Mouse (Mus musculus): Measurements from ENCODE around the gene Slc25a34. TPM values are rescaled to one million over a fixed set of nuclear protein-coding genes. Genes with fewer than 3 reads are reported as not detected.

The Slc25a34 gene
- not detected in 2 replicates for polyA plus RNA-seq (2012)

GRCm38 (mm10) chr4:141623666-141624065 lies at the start of gene Slc25a34:
Gene Slc25a34, minus strand, starts transcription at chr4:141623821.
- no peaks in the 10 kb centered on the region for H3K9me3 ChIP-seq (ENCODE audit: control insufficient read depth, low read length)
- no peak for TF ChIP-seq GATA1 (IDR thresholded peaks at IDR 0.05; ENCODE audit: low read length)
- no peak for TF ChIP-seq TAL1 (IDR thresholded peaks at IDR 0.05; ENCODE audit: low read length)
- H3K27me3 ChIP-seq (ENCODE audit: control insufficient read depth): no peaks in the 10 kb centered on the region
- peaks cover 4% of the 10 kb centered on the region for H3K4me1 ChIP-seq (ENCODE audit: control insufficient read depth)
- peaks cover 19% of the 10 kb centered on the region for H3K36me3 ChIP-seq (ENCODE audit: control insufficient read depth)
- no peak within 1 kb of the TSS for H3K4me3 ChIP-seq (replicated peaks)

- Histone ChIP-seq H3K9me3 (ENCODE audit: control insufficient read depth, low read length) (no peaks in the 10 kb centered on the region), H3K4me3 (replicated peaks) (no peak overlapping the region), H3K36me3 (ENCODE audit: control insufficient read depth) (peaks cover 3% of the 10 kb centered on the region), H3K27me3 (ENCODE audit: control insufficient read depth) (peaks cover under 1% of the 10 kb centered on the region), H3K4me1 (ENCODE audit: control insufficient read depth) (peaks cover 6% of the 10 kb centered on the region)
- TF ChIP-seq TAL1 (IDR thresholded peaks at IDR 0.05; ENCODE audit: low read length) (no peak), GATA1 (IDR thresholded peaks at IDR 0.05; ENCODE audit: low read length) (no peak)
Measured at GRCm38 (mm10) chr4:141672325-141672724, 48.7 kb upstream of the Slc25a34 start.

- H3K36me3 ChIP-seq (ENCODE audit: control insufficient read depth): no peaks in the 10 kb centered on the region
- peaks cover 6% of the 10 kb centered on the region; the same call in 1 of the 2 replicates for H3K4me1 ChIP-seq (ENCODE audit: control insufficient read depth)
- TF ChIP-seq GATA1 (IDR thresholded peaks at IDR 0.05; ENCODE audit: low read length): no peak
- no peak for TF ChIP-seq TAL1 (IDR thresholded peaks at IDR 0.05; ENCODE audit: low read length)
- H3K4me3 ChIP-seq (replicated peaks): no peak overlapping the region
- no peaks in the 10 kb centered on the region for H3K9me3 ChIP-seq (ENCODE audit: control insufficient read depth, low read length)
- peaks cover 6% of the 10 kb centered on the region for H3K27me3 ChIP-seq (ENCODE audit: control insufficient read depth)
Measured at GRCm38 (mm10) chr4:141671389-141671788, 47.8 kb upstream of the Slc25a34 start.

DNA sequence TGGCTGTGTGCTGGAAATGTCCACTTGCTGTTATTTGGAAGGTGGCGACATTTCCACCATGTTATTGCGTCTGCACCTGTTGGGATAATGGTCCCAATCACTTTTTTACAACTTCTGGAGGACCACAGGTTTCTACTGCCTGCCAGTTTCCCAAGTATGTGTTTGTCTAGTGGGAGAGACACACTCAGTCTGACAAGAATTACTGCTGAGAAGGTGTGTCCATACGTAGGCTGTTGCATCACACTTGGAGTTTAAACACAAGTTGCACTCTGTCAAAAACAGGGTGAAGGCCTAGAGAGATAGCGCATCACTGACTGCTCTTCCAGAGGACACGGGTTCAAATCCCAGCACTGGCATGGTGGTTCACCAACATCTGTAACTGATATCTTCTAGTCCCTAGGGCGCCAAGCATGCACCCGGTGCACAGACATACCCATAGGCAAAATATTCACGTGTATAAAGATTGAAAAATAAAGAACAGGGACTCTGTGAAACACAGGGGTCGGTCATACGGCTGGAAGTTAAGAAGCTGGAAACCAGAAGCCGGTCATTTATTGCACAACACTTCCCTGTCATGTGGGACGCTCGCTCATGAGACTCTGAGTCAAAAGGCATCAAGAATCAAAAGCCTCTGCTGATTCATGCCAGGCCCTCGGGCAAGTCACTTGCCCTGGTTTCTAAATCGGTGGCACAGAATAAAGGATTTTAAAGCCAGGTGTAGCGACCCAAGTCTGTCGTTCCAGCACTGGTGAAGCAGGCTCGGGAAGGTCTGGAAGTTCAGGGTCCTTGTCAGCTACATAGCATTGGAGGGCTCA lies 46.5 kb upstream of the Slc25a34 start:
- Histone ChIP-seq H3K4me1 (ENCODE audit: control insufficient read depth) (peaks cover 7% of the 10 kb centered on the region), H3K27me3 (ENCODE audit: control insufficient read depth) (peaks cover 14% of the 10 kb centered on the region), H3K4me3 (replicated peaks) (no peak overlapping the region), H3K9me3 (ENCODE audit: control insufficient read depth, low read length) (no peaks in the 10 kb centered on the region), H3K36me3 (ENCODE audit: control insufficient read depth) (no peaks in the 10 kb centered on the region)
- TF ChIP-seq TAL1 (IDR thresholded peaks at IDR 0.05; ENCODE audit: low read length): no peak
- TF ChIP-seq GATA1 (IDR thresholded peaks at IDR 0.05; ENCODE audit: low read length): no peak

GRCm38 (mm10) chr4:141664799-141665198 lies 41.2 kb upstream of the Slc25a34 start, which contains the start of gene Plekhm2:
Gene Plekhm2, minus strand, starts transcription at chr4:141664899.
- peak within 1 kb of the TSS; percentile 80 for H3K4me3 ChIP-seq (replicated peaks)
- no peaks in the 10 kb centered on the region for H3K9me3 ChIP-seq (ENCODE audit: control insufficient read depth, low read length)
- TF ChIP-seq TAL1 (IDR thresholded peaks at IDR 0.05; ENCODE audit: low read length) (no peak), GATA1 (IDR thresholded peaks at IDR 0.05; ENCODE audit: low read length) (no peak)
- peaks cover 24% of the 10 kb centered on the region for H3K4me1 ChIP-seq (ENCODE audit: control insufficient read depth)
- H3K36me3 ChIP-seq (ENCODE audit: control insufficient read depth): peaks cover 15% of the 10 kb centered on the region
- H3K27me3 ChIP-seq (ENCODE audit: control insufficient read depth): peaks cover 20% of the 10 kb centered on the region

DNA sequence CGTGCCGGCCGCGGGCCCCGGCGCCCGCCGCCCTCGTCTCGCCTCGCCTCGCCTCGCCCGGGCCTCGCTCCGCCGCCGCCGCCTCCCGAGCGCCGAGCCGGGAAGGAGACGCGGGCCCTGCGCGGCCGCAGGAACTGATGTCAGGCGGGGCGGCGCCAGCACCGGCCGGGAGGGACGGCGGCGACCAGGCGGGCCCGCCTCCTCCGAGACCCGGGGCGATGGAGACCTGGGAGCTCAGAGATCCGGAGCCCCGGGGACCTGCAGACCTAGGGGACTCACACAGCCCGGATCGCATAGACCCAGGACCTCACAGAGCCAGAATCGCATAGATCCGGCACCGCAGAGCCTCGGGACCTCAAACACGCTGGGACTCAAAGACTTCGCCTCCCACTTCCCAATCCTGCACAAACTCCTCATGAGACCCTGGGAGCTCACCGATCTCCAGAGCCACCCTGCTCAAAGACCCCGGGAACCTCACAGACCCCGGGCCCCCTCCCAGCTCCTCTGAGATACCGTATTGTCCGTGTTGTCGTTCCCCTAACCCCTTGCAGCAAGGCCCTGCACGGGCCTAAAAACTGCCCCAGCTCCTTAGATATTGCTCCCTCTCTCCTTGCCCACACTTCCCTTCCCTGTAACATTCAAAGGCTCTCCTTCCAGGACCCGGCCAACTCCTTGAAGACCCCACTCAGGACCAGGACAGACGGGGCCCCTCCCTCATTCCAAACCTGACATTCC lies 40.6 kb upstream of the Slc25a34 start:
- Histone ChIP-seq H3K4me1 (ENCODE audit: control insufficient read depth) (peaks cover 24% of the 10 kb centered on the region), H3K27me3 (ENCODE audit: control insufficient read depth) (peaks cover 20% of the 10 kb centered on the region), H3K36me3 (ENCODE audit: control insufficient read depth) (peaks cover 19% of the 10 kb centered on the region), H3K9me3 (ENCODE audit: control insufficient read depth, low read length) (no peaks in the 10 kb centered on the region), H3K4me3 (replicated peaks) (peak overlapping the region; percentile 80)
- TF ChIP-seq TAL1 (IDR thresholded peaks at IDR 0.05; ENCODE audit: low read length) (no peak), GATA1 (IDR thresholded peaks at IDR 0.05; ENCODE audit: low read length) (no peak)

GRCm38 (mm10) chr4:141663122-141663931 lies 39.7 kb upstream of the Slc25a34 start:
- peak overlapping the region; percentile 80 for H3K4me3 ChIP-seq (replicated peaks)
- peaks cover 20% of the 10 kb centered on the region for H3K27me3 ChIP-seq (ENCODE audit: control insufficient read depth)
- TF ChIP-seq TAL1 (IDR thresholded peaks at IDR 0.05; ENCODE audit: low read length): no peak
- TF ChIP-seq GATA1 (IDR thresholded peaks at IDR 0.05; ENCODE audit: low read length): no peak
- H3K36me3 ChIP-seq (ENCODE audit: control insufficient read depth): peaks cover 23% of the 10 kb centered on the region
- H3K9me3 ChIP-seq (ENCODE audit: control insufficient read depth, low read length): no peaks in the 10 kb centered on the region
- peaks cover 24% of the 10 kb centered on the region for H3K4me1 ChIP-seq (ENCODE audit: control insufficient read depth)

GRCm38 (mm10) chr4:141660884-141661283 lies 37.3 kb upstream of the Slc25a34 start:
- TF ChIP-seq GATA1 (IDR thresholded peaks at IDR 0.05; ENCODE audit: low read length) (no peak), TAL1 (IDR thresholded peaks at IDR 0.05; ENCODE audit: low read length) (no peak)
- H3K4me1 ChIP-seq (ENCODE audit: control insufficient read depth): peaks cover 25% of the 10 kb centered on the region
- no peaks in the 10 kb centered on the region for H3K9me3 ChIP-seq (ENCODE audit: control insufficient read depth, low read length)
- no peak overlapping the region for H3K4me3 ChIP-seq (replicated peaks)
- H3K27me3 ChIP-seq (ENCODE audit: control insufficient read depth): peaks cover 13% of the 10 kb centered on the region
- peaks cover 27% of the 10 kb centered on the region for H3K36me3 ChIP-seq (ENCODE audit: control insufficient read depth)
